9 mouse cellular contexts compared by ENCODE assay signal in genomic region chr19:4847490-4847889, GRCm38 (mm10). TPM values are rescaled to one million over a fixed set of nuclear protein-coding genes. Genes with fewer than 3 reads are reported as not detected.
A peak's percentile ranks its signal among the peaks of the same experiment; 100 is the strongest.
DNase-seq lines count a peak whose midpoint lies in the region; ATAC-seq and TF ChIP-seq lines count a peak whose summit lies in the region.
"Had no signal": no experiment of that assay in that cellular context is flagged by ENCODE, and none has a peak within 500 bp of the region (broad histone marks: within the 10 kb centered on the region; RNA-seq: fewer than 3 reads in every experiment).

No protein-coding gene starts in this region.

- DNase-seq in kidney, adult 2 months = peak; percentile 72
- DNase-seq in MN1 (ENCODE audit: low spot score) = peak; percentile 14
- peak; percentile 47 for DNase-seq in retina, postnatal 1 day
- DNase-seq in layer of hippocampus, adult 9-10 months (ENCODE audit: low spot score) = no peak
- no peak for DNase-seq in urinary bladder, adult 18-20 months (ENCODE audit: low spot score in 2 of 2)
- DNase-seq: liver, embryonic 13.5 days had no signal

- H3K4me2 ChIP-seq in kidney, embryonic 16.5 days (replicated peaks; ENCODE audit: low read depth, low read length) = no peak overlapping the region
- H3K4me2 ChIP-seq: embryonic facial prominence, embryonic 15.5 days; liver, embryonic 13.5 days had no signal

- H3K36me3 ChIP-seq in kidney, adult 2 months (ENCODE audit: control insufficient read depth, insufficient read depth, low read length) = no peaks in the 10 kb centered on the region
- no peaks in the 10 kb centered on the region for H3K36me3 ChIP-seq in kidney, embryonic 16.5 days (ENCODE audit: insufficient read depth, low read length)
- H3K36me3 ChIP-seq: embryonic facial prominence, embryonic 15.5 days; liver, embryonic 13.5 days had no signal

- no peaks in the 10 kb centered on the region for H3K4me1 ChIP-seq in kidney, adult 2 months (ENCODE audit: control insufficient read depth, insufficient read depth, low read length)
- H3K4me1 ChIP-seq in kidney, embryonic 16.5 days (ENCODE audit: insufficient read depth, low read length) = no peaks in the 10 kb centered on the region
- H3K4me1 ChIP-seq: embryonic facial prominence, embryonic 15.5 days had no signal

- H3K9me3 ChIP-seq in kidney, embryonic 16.5 days (ENCODE audit: low read length) = no peaks in the 10 kb centered on the region
- H3K9me3 ChIP-seq: embryonic facial prominence, embryonic 15.5 days; liver, embryonic 13.5 days had no signal

- H3K27me3 ChIP-seq in kidney, adult 2 months (replicated peaks; ENCODE audit: control insufficient read depth, insufficient read depth, low read length) = no peaks in the 10 kb centered on the region
- H3K27me3 ChIP-seq in kidney, embryonic 16.5 days (ENCODE audit: insufficient read depth, low read length) = no peaks in the 10 kb centered on the region; the same call in 1 of the 2 replicates
- H3K27me3 ChIP-seq: embryonic facial prominence, embryonic 15.5 days had no signal

- peak; percentile 93 for TF ChIP-seq CTCF in kidney, adult 2 months (conservative IDR thresholded peaks at IDR 0.05; ENCODE audit: insufficient read depth, insufficient read length, low read depth, low read length)

- ATAC-seq in kidney, embryonic 16.5 days (ENCODE audit: low FRiP score, low TSS enrichment) = no peak
- peak; percentile 62 to 65; a peak in 3 of 4 replicates for ATAC-seq in hematopoietic stem cell, adult 5-6 weeks (replicated peaks in 1 of 2; ENCODE audit: insufficient read depth in 1 of 2, low FRiP score in 2 of 2, low TSS enrichment in 1 of 2, low read depth in 1 of 2, poor library complexity in 2 of 2, severe bottlenecking in 2 of 2)

- no peak overlapping the region for H3K9ac ChIP-seq in kidney, embryonic 16.5 days (replicated peaks; ENCODE audit: low read length)
- H3K9ac ChIP-seq: embryonic facial prominence, embryonic 15.5 days; liver, embryonic 13.5 days had no signal

- TF ChIP-seq POLR2A in kidney, adult 2 months (IDR thresholded peaks at IDR 0.05; ENCODE audit: low read depth, low read length) = no peak

- 18% methylated on average over 7 of the region's 7 CpGs for WGBS in kidney, adult 2 months
- 34% methylated on average over 7 of the region's 7 CpGs for WGBS in kidney, embryonic 16.5 days

- H3K27ac ChIP-seq in kidney, adult 2 months (ENCODE audit: insufficient read depth, low read depth, low read length) = no peak overlapping the region
- no peak overlapping the region for H3K27ac ChIP-seq in kidney, embryonic 16.5 days (ENCODE audit: low read length)
- H3K27ac ChIP-seq: embryonic facial prominence, embryonic 15.5 days; liver, embryonic 13.5 days had no signal

- H3K4me3 ChIP-seq in kidney, adult 2 months (ENCODE audit: insufficient read depth, low read depth, low read length) = no peak overlapping the region
- H3K4me3 ChIP-seq in kidney, embryonic 16.5 days (ENCODE audit: low read length) = no peak overlapping the region
- H3K4me3 ChIP-seq: embryonic facial prominence, embryonic 15.5 days; liver, embryonic 13.5 days had no signal

RNA-seq across cellular contexts. Expression of gene Ctsf, which starts 7.4 kb away (rescaled TPM):
- polyA plus RNA-seq in kidney, adult 2 months (2012; rRNA removed) = 150 and 249 TPM in 2 replicates
- polyA plus RNA-seq in kidney, embryonic 16.5 days (2015; fragmentation: Nextera tagmentation; extraction: Ambion mirVana) = 66.6 and 76.7 TPM in 2 replicates
- 18.9 and 29.8 TPM in 2 replicates for total RNA-seq in hematopoietic stem cell, adult 5-6 weeks (2017)

RNA-seq across cellular contexts. Expression of gene Ccdc87, which starts 8.3 kb away (rescaled TPM):
- 0.08 and 0.15 TPM in 2 replicates for polyA plus RNA-seq in kidney, adult 2 months (2012; rRNA removed)
- not detected in 2 replicates for polyA plus RNA-seq in kidney, embryonic 16.5 days (2015; fragmentation: Nextera tagmentation; extraction: Ambion mirVana)
- total RNA-seq in hematopoietic stem cell, adult 5-6 weeks (2017) = not detected in 2 replicates
- polyA plus RNA-seq: liver, embryonic 13.5 days had no signal

RNA-seq across cellular contexts. Expression of gene Ccs, which starts 8.4 kb away (rescaled TPM):
- 144 and 192 TPM in 2 replicates for polyA plus RNA-seq in kidney, adult 2 months (2012; rRNA removed)
- polyA plus RNA-seq in kidney, embryonic 16.5 days (2015; fragmentation: Nextera tagmentation; extraction: Ambion mirVana) = 73.0 and 82.1 TPM in 2 replicates
- 24.1 and 24.7 TPM in 2 replicates for total RNA-seq in hematopoietic stem cell, adult 5-6 weeks (2017)

RNA-seq across cellular contexts. Expression of gene Actn3, which starts 30.2 kb away (rescaled TPM):
- 0.61 and 13.4 TPM in 2 replicates for polyA plus RNA-seq in kidney, adult 2 months (2012; rRNA removed)
- 9.4 and 11.0 TPM in 2 replicates for polyA plus RNA-seq in kidney, embryonic 16.5 days (2015; fragmentation: Nextera tagmentation; extraction: Ambion mirVana)
- total RNA-seq in hematopoietic stem cell, adult 5-6 weeks (2017) = 0.06 and 0.20 TPM in 2 replicates

RNA-seq across cellular contexts. Expression of gene Zdhhc24, which starts 31.0 kb away (rescaled TPM):
- 19.8 and 26.9 TPM in 2 replicates for polyA plus RNA-seq in kidney, adult 2 months (2012; rRNA removed)
- polyA plus RNA-seq in kidney, embryonic 16.5 days (2015; fragmentation: Nextera tagmentation; extraction: Ambion mirVana) = 14.2 and 15.3 TPM in 2 replicates
- 13.1 and 17.4 TPM in 2 replicates for total RNA-seq in hematopoietic stem cell, adult 5-6 weeks (2017)

Comparison
In these comparisons a context has a peak if more than half of its experiments do, and no peak if none do; other contexts are left out.
1. DNase-seq: peak in kidney, adult 2 months (single experiment), MN1 (single experiment) and retina, postnatal 1 day (single experiment); none in layer of hippocampus, adult 9-10 months (single experiment) and urinary bladder, adult 18-20 months (0 of 2).